Mouse (Mus musculus): ENCODE results near the gene Spire2.

DNA sequence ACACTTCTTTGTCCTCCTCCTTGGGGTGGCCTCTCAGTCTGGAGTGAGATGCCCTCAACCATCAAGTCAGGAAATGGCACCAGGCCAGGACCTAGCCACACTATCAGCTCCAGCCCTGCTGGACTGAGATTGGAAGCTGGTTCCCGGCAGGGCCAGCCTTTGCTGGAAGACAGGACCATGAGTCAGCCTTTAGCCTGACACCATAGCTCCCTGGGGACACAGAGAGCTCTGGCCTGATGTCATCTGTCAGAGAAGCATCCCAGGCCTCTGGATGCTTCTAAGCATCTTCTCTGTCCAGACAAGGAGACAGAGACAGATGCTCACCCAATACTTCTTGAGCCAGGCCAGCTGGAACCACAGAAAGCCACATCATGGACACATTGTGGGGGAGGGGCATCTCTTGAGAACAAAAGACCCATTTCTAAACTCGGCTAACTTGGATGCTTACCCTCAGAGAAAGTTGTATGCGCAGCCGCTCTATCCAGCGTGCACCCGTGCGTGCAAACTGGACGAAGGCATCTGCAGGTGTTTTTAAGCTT is 77.6 kb downstream of the Spire2 start:
- TF ChIP-seq GATA1 (IDR thresholded peaks at IDR 0.05; ENCODE audit: borderline replicate concordance, low read length) (no peak), FLI1 (IDR thresholded peaks at IDR 0.05; ENCODE audit: low read length) (no peak)
